Mouse (Mus musculus): Measurements from ENCODE around the gene 3110040M04Rik.
"Not testable (repeated sequence)": the region's sequence is repeated elsewhere in the genome, so short reads cannot be mapped to it uniquely, and the experiment has no call there.

GRCm38 (mm10) chr1:151202771-151203170 is 1.1 kb upstream of the 3110040M04Rik start:
- TF ChIP-seq ZNF384 (IDR thresholded peaks at IDR 0.05; ENCODE audit: low read depth, low read length); HCFC1 (IDR thresholded peaks at IDR 0.05; ENCODE audit: borderline replicate concordance, insufficient read depth, low read length); CHD2 (IDR thresholded peaks at IDR 0.05; ENCODE audit: low read depth, low read length); MAFK (IDR thresholded peaks at IDR 0.05; ENCODE audit: insufficient read depth, low read depth, low read length); ZC3H11A (IDR thresholded peaks at IDR 0.05; ENCODE audit: borderline replicate concordance, low read depth, low read length): not testable (repeated sequence)

Measured in ES-E14 (cell line).